Mouse (Mus musculus): ENCODE measurements at regions not wholly inside any gene's neighbourhood (a gene's known extent, or its start where the extent isn't known, plus 50 kb on each side); places are given as distances from the start of the nearest gene placed in this dataset.

DNA sequence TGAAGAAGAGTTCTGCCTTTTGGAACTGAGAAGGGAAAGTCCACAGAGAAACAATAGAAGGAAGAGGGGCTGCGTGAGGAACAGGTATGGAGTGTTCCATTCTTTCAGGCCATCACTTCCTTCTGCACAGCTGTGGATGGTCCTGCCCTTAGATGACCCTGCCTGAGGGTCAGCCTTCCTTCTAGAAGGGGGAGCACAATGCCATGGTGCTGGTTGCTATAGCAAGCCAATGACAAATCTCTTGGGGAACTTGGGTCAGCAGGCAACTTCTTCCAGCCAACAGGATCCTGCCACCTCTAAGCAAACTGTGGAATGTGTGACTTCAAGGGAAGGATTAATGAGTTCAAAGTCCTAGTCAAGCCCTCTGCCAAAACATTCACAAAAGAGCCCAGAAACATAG is 329.1 kb upstream of the Pard3b start:
- 79% methylated on average over 1 of the region's 1 CpGs for WGBS
- Histone ChIP-seq H3K36me3 (ENCODE audit: control insufficient read depth, insufficient read depth, low read length) (no peaks in the 10 kb centered on the region), H3K9ac (ENCODE audit: low read depth, low read length) (no peak overlapping the region), H3K4me1 (ENCODE audit: control insufficient read depth, insufficient read depth, low read depth, low read length) (no peaks in the 10 kb centered on the region), H3K9me3 (ENCODE audit: control insufficient read depth, low read length) (no peaks in the 10 kb centered on the region), H3K27ac (ENCODE audit: low read depth, low read length) (no peak overlapping the region), H3K27me3 (replicated peaks; ENCODE audit: control insufficient read depth, insufficient read depth, low read length) (no peaks in the 10 kb centered on the region), H3K4me3 (ENCODE audit: low read length) (no peak overlapping the region), H3K4me2 (ENCODE audit: low read length) (no peak overlapping the region)
- ATAC-seq: peak; percentile 66

DNA sequence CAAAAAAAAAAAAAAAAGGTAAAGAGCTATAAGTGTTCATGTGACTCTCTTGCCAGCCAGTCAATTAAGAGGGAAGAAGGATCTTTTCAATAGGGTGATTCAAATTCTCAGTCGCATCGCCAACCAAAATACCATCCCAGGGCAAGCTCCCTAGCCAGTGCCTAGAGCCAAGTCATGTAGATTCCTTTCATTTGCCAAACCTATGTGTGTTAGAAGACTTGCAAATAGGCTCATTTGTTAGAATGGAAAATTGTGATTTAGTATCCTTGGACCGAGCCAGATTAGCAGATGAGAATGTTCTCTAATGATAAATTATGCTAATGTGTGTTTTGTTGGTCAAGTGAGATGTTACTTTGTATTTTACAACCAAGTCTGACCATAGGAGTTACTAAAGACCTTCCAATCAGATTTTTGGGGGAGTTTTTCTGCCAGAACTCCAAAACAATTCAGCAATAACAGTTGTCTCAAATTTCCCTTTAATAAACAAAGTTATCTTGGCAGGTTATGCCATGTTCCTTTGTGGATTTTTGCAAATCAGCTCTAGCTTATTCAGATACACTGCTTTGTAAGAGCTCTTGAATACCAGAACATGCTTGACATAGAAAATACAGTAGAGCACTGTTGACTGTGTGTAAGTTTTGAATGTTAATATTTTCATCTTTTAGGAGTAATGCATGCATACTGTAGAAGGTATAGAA is 328.4 kb upstream of the Pard3b start:
- WGBS: 77% methylated on average over 3 of the region's 3 CpGs
- peak; percentile 80 for ATAC-seq

DNA sequence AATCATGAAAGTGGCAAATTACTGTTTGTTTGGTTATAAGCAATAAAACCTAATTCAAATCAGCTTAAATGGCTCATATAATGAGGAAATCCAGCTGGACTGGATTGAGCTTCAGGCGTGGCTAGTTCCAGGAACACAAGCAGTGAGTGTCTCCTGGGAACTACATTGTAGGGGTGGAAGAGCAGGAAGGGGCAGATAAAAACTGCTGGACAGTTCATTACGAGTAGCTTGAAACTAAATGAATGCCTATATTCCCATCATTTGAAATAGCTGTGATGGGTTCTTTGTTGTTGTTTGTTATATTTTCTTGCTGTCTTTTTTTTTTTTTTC is 327.9 kb upstream of the Pard3b start:
- Histone ChIP-seq H3K27ac (ENCODE audit: low read depth, low read length) (no peak overlapping the region), H3K9ac (ENCODE audit: low read depth, low read length) (no peak overlapping the region), H3K27me3 (replicated peaks; ENCODE audit: control insufficient read depth, insufficient read depth, low read length) (no peaks in the 10 kb centered on the region), H3K36me3 (ENCODE audit: control insufficient read depth, insufficient read depth, low read length) (no peaks in the 10 kb centered on the region), H3K9me3 (ENCODE audit: control insufficient read depth, low read length) (no peaks in the 10 kb centered on the region), H3K4me3 (ENCODE audit: low read length) (no peak overlapping the region), H3K4me2 (ENCODE audit: low read length) (no peak overlapping the region), H3K4me1 (ENCODE audit: control insufficient read depth, insufficient read depth, low read depth, low read length) (no peaks in the 10 kb centered on the region)
- WGBS: 68% methylated on average over 2 of the region's 2 CpGs
- ATAC-seq: no peak

More for the DNA sequence above, 328.4 kb upstream of the Pard3b start:
- H3K4me3 ChIP-seq (ENCODE audit: low read length): no peak overlapping the region
- no peak overlapping the region for H3K27ac ChIP-seq (ENCODE audit: low read depth, low read length)
- H3K9ac ChIP-seq (ENCODE audit: low read depth, low read length): no peak overlapping the region
- no peaks in the 10 kb centered on the region for H3K27me3 ChIP-seq (replicated peaks; ENCODE audit: control insufficient read depth, insufficient read depth, low read length)
- H3K9me3 ChIP-seq (ENCODE audit: control insufficient read depth, low read length): no peaks in the 10 kb centered on the region
- no peaks in the 10 kb centered on the region for H3K4me1 ChIP-seq (ENCODE audit: control insufficient read depth, insufficient read depth, low read depth, low read length)
- H3K36me3 ChIP-seq (ENCODE audit: control insufficient read depth, insufficient read depth, low read length): no peaks in the 10 kb centered on the region
- H3K4me2 ChIP-seq (ENCODE audit: low read length): no peak overlapping the region

DNA sequence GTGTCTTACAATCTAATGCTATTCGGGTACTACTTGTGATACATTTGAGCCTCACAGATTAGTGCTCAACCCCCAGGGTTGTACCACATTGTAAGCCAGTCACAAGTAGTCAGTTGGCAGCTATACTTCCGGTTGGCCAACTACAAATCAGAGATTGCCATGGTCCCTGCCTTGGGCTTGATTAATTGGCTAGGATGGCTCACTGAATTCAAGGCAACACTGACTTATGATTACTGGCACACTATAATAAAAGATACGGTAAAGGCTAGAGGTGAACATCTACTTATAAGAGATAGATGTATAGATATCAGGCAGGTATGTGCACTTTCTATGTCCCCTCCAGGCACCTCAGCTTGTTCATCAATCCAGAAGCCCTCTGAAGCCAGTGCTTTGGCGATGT is 325.4 kb upstream of the Pard3b start:
- no peak overlapping the region for H3K4me2 ChIP-seq (ENCODE audit: low read length)
- no peaks in the 10 kb centered on the region for H3K27me3 ChIP-seq (replicated peaks; ENCODE audit: control insufficient read depth, insufficient read depth, low read length)
- no peaks in the 10 kb centered on the region for H3K36me3 ChIP-seq (ENCODE audit: control insufficient read depth, insufficient read depth, low read length)
- H3K4me3 ChIP-seq (ENCODE audit: low read length): no peak overlapping the region
- H3K4me1 ChIP-seq (ENCODE audit: control insufficient read depth, insufficient read depth, low read depth, low read length): no peaks in the 10 kb centered on the region
- no peak overlapping the region for H3K27ac ChIP-seq (ENCODE audit: low read depth, low read length)
- ATAC-seq: no peak
- 81% methylated on average over 4 of the region's 4 CpGs for WGBS
- H3K9me3 ChIP-seq (ENCODE audit: control insufficient read depth, low read length): no peaks in the 10 kb centered on the region
- no peak overlapping the region for H3K9ac ChIP-seq (ENCODE audit: low read depth, low read length)

DNA sequence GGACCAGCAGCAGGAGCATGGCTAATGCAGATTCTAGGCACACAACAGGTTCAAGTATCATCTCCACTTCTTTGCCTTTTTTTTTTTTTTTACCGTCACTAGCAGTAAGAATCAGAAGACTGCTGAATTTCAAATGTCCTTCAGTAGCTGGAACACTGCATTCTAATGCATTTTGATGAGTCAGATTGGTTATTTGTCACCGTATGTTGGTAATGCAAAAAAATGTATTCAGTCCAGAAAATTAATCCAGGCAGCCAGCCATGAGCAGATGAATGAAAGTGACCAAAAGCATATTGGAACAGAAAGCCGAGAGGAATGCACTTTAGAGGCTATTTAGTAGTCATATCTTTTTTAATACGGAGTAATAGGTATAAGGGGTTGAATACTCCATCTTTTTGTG is 322.4 kb upstream of the Pard3b start:
- Histone ChIP-seq H3K36me3 (ENCODE audit: control insufficient read depth, insufficient read depth, low read length) (no peaks in the 10 kb centered on the region), H3K9me3 (ENCODE audit: control insufficient read depth, low read length) (no peaks in the 10 kb centered on the region), H3K4me1 (ENCODE audit: control insufficient read depth, insufficient read depth, low read depth, low read length) (no peaks in the 10 kb centered on the region), H3K4me2 (ENCODE audit: low read length) (no peak overlapping the region), H3K4me3 (ENCODE audit: low read length) (no peak overlapping the region), H3K9ac (ENCODE audit: low read depth, low read length) (no peak overlapping the region), H3K27ac (ENCODE audit: low read depth, low read length) (no peak overlapping the region), H3K27me3 (replicated peaks; ENCODE audit: control insufficient read depth, insufficient read depth, low read length) (no peaks in the 10 kb centered on the region)
- 74% methylated on average over 4 of the region's 4 CpGs for WGBS
- ATAC-seq: no peak

DNA sequence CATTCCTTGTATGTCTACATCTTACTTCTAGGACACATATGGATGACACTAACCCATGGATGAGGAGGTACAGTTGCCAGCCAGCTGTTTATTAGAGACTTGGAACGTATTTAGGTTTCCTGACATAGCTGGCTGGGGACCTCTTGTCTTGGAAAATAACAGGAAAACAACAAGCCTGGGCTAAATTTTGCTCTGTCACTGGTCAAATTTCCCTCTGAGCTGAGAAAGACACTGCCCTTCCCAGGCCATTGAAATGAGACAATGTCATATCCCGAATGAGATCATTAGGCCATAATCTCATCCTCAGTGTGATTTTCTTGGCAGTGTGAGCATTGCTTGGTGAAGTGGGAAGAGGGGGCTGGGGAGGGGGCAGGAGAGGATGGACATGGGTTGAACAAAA is 321.9 kb upstream of the Pard3b start:
- Histone ChIP-seq H3K9me3 (ENCODE audit: control insufficient read depth, low read length) (no peaks in the 10 kb centered on the region), H3K36me3 (ENCODE audit: control insufficient read depth, insufficient read depth, low read length) (no peaks in the 10 kb centered on the region), H3K27ac (ENCODE audit: low read depth, low read length) (no peak overlapping the region), H3K9ac (ENCODE audit: low read depth, low read length) (no peak overlapping the region), H3K27me3 (replicated peaks; ENCODE audit: control insufficient read depth, insufficient read depth, low read length) (no peaks in the 10 kb centered on the region), H3K4me2 (ENCODE audit: low read length) (no peak overlapping the region), H3K4me3 (ENCODE audit: low read length) (no peak overlapping the region), H3K4me1 (ENCODE audit: control insufficient read depth, insufficient read depth, low read depth, low read length) (no peaks in the 10 kb centered on the region)
- ATAC-seq: no peak
- WGBS: 63% methylated on average over 2 of the region's 2 CpGs

DNA sequence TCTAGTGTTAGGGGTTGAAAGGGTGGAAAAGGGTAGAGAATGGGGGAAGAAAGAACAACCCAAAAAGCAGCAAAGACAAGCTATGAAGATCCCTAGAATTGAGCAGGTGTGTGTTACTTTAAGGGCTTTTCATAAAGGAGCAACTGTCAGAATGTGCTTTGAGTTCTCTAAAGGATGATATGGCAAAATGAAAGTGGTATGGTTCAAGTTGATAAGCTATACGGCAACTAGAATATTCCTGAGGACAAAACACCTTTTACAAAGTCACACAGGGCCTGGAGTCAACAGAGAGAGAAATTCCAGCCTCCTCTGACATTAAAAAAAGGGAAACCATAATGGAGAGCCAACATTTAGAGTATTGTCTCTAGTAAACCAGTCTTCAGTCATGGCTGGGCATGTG is 320.6 kb upstream of the Pard3b start:
- 92% methylated on average over 1 of the region's 1 CpGs for WGBS
- Histone ChIP-seq H3K9ac (ENCODE audit: low read depth, low read length) (no peak overlapping the region), H3K4me1 (ENCODE audit: control insufficient read depth, insufficient read depth, low read depth, low read length) (no peaks in the 10 kb centered on the region), H3K4me2 (ENCODE audit: low read length) (no peak overlapping the region), H3K27ac (ENCODE audit: low read depth, low read length) (no peak overlapping the region), H3K27me3 (replicated peaks; ENCODE audit: control insufficient read depth, insufficient read depth, low read length) (no peaks in the 10 kb centered on the region), H3K36me3 (ENCODE audit: control insufficient read depth, insufficient read depth, low read length) (no peaks in the 10 kb centered on the region), H3K4me3 (ENCODE audit: low read length) (no peak overlapping the region), H3K9me3 (ENCODE audit: control insufficient read depth, low read length) (no peaks in the 10 kb centered on the region)
- no peak for ATAC-seq

GRCm38 (mm10) chr1:61321513-61322145 is 317.0 kb upstream of the Pard3b start:
- Histone ChIP-seq H3K27ac (ENCODE audit: low read depth, low read length) (no peak overlapping the region), H3K36me3 (ENCODE audit: control insufficient read depth, insufficient read depth, low read length) (no peaks in the 10 kb centered on the region), H3K4me3 (ENCODE audit: low read length) (no peak overlapping the region), H3K9ac (ENCODE audit: low read depth, low read length) (no peak overlapping the region), H3K4me1 (ENCODE audit: control insufficient read depth, insufficient read depth, low read depth, low read length) (no peaks in the 10 kb centered on the region), H3K4me2 (ENCODE audit: low read length) (no peak overlapping the region), H3K9me3 (ENCODE audit: control insufficient read depth, low read length) (no peaks in the 10 kb centered on the region), H3K27me3 (replicated peaks; ENCODE audit: control insufficient read depth, insufficient read depth, low read length) (no peaks in the 10 kb centered on the region)
- ATAC-seq: no peak
- 83% methylated on average over 6 of the region's 6 CpGs for WGBS

DNA sequence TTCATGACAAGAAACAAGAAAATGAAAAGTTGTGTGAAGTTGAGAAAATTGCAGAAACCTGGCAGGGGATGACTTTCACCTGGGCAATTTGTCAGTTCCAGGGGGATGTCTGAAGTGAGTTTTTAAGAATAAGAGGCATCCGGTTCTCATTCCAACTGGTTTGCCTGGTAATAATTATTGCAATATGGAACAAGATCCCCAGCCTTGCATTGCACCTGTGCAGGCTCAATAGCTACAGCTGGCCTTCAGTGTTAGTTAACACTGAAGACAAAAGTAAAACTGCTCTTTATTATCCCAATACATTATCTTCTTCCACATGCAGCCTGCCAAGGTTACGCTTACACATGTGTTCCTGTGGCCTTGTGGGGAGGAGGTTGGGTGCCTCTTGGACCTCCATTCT is 307.2 kb upstream of the Pard3b start:
- no peak overlapping the region for H3K9ac ChIP-seq (ENCODE audit: low read depth, low read length)
- no peaks in the 10 kb centered on the region for H3K9me3 ChIP-seq (ENCODE audit: control insufficient read depth, low read length)
- no peak overlapping the region for H3K4me2 ChIP-seq (ENCODE audit: low read length)
- H3K36me3 ChIP-seq (ENCODE audit: control insufficient read depth, insufficient read depth, low read length): no peaks in the 10 kb centered on the region
- ATAC-seq: no peak
- H3K4me1 ChIP-seq (ENCODE audit: control insufficient read depth, insufficient read depth, low read depth, low read length): no peaks in the 10 kb centered on the region
- H3K4me3 ChIP-seq (ENCODE audit: low read length): no peak overlapping the region
- WGBS: 86% methylated on average over 2 of the region's 2 CpGs
- H3K27ac ChIP-seq (ENCODE audit: low read depth, low read length): no peak overlapping the region
- no peaks in the 10 kb centered on the region for H3K27me3 ChIP-seq (replicated peaks; ENCODE audit: control insufficient read depth, insufficient read depth, low read length)
